Mouse (Mus musculus): Measurements from ENCODE around the gene Pxmp4.

GRCm38 (mm10) chr2:154551927-154552326, 51.6 kb downstream of the Pxmp4 start:
- TF ChIP-seq GATA1 (IDR thresholded peaks at IDR 0.05; ENCODE audit: borderline replicate concordance, low read length) (no peak), FLI1 (IDR thresholded peaks at IDR 0.05; ENCODE audit: low read length) (no peak)

Measured in megakaryocyte, embryonic 14.5 days (primary cell).